Mouse (Mus musculus) hindbrain, embryonic 11.5 days (tissue): ENCODE measurements around the gene Taf11. TPM values are rescaled to one million over a fixed set of nuclear protein-coding genes. Genes with fewer than 3 reads are reported as not detected.

Experiments
- polyA plus RNA-seq: library from polyadenylated mRNA; unstranded; fragments of >200 nt; fragmentation: Nextera tagmentation; extraction: Ambion mirVana; gene quantifications from 2 replicates; pipeline ENCODE4 v1.2.1, GENCODE M21; 2014

Gene Taf11
- polyA plus RNA-seq, 1 experiment from 2014 or later, result 93.9 TPM

Other genes with a start within 250 kb of the Taf11 start
- gene Spdef, start 180.9 kb downstream of the Taf11 start, polyA plus RNA-seq, result 0.17 TPM in 1 of 2 replicates, not detected in the other
- gene D17Wsu92e, start 89.2 kb downstream of the Taf11 start, polyA plus RNA-seq, result 10.4 and 10.9 TPM in 2 replicates
- 344 and 359 TPM in 2 replicates for gene Snrpc, start 71.7 kb downstream of the Taf11 start, polyA plus RNA-seq
- gene Uhrf1bp1, start 53.4 kb downstream of the Taf11 start, polyA plus RNA-seq, result 4.9 TPM in 2 replicates
- gene Anks1, start 538 bp downstream of the Taf11 start, polyA plus RNA-seq, result 35.5 and 43.6 TPM in 2 replicates
- gene Tcp11, start 170.8 kb upstream of the Taf11 start, polyA plus RNA-seq, result 0.99 and 1.3 TPM in 2 replicates
- 8.0 and 8.6 TPM in 2 replicates for gene Scube3, start 232.3 kb upstream of the Taf11 start, polyA plus RNA-seq